Mouse (Mus musculus): ENCODE results near the gene Man2a2.

DNA sequence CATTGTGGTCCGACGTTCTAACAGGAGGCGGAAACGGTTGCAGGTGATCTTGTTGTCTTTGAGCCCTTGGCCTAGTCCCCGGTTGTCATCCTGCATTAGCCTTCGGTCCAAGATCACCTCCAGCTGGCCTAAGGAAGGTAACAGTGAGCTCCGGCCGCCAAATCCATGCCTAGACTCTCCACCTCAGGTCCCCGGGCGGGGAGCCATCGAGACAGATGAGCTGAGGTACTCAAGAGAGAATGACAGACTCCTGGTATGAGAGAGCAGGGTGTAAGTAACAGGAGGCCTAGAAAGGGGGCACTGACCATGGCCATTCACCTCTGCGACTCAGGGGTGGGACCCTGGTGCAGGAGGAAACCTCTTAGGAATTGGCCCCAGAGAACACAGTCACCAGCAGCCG, 14.8 kb downstream of the Man2a2 start:
- TF ChIP-seq POLR2A (IDR thresholded peaks at IDR 0.05; ENCODE audit: borderline replicate concordance, low read depth, low read length) (no peak), CTCF (IDR thresholded peaks at IDR 0.05; ENCODE audit: low read depth, low read length) (no peak)

Measured in bone marrow macrophage, adult 2 months (primary cell).